ENCODE assay signal across 29 mouse cellular contexts in genomic region chr10:128049741-128050140, GRCm38 (mm10). TPM values are rescaled to one million over a fixed set of nuclear protein-coding genes. Genes with fewer than 3 reads are reported as not detected.
DNase-seq lines count a peak whose midpoint lies in the region; ATAC-seq and TF ChIP-seq lines count a peak whose summit lies in the region.
"Had no signal": no experiment of that assay in that cellular context is flagged by ENCODE, and none has a peak within 500 bp of the region (broad histone marks: within the 10 kb centered on the region; RNA-seq: fewer than 3 reads in every experiment).

No protein-coding gene starts in this region.

- TF ChIP-seq POLR2A in MEL (IDR thresholded peaks at IDR 0.05; ENCODE audit: control insufficient read depth in 1 of 2, insufficient read depth in 1 of 2, low read depth in 1 of 2, low read length in 2 of 2, poor library complexity in 1 of 2) (peak in 1 of 2 experiments; percentile 60; a peak in 2 of 4 replicates), myocyte (IDR thresholded peaks at IDR 0.05; ENCODE audit: insufficient read length, low read depth) (no peak)

- TF ChIP-seq CTCF in MEL (IDR thresholded peaks at IDR 0.05 in 2 of 3, conservative IDR thresholded peaks at IDR 0.05 in 1 of 3; ENCODE audit: control insufficient read depth in 1 of 3, insufficient read depth in 1 of 3, low read depth in 2 of 3, low read length in 3 of 3, poor library complexity in 1 of 3, severe bottlenecking in 1 of 3) = no peak

- H3K4me2 ChIP-seq in intestine, embryonic 14.5 days (ENCODE audit: low read length) = no peak overlapping the region
- H3K4me2 ChIP-seq in intestine, embryonic 15.5 days (replicated peaks) = no peak overlapping the region
- H3K4me2 ChIP-seq in liver, embryonic 11.5 days = no peak overlapping the region
- no peak overlapping the region for H3K4me2 ChIP-seq in liver, embryonic 12.5 days
- no peak overlapping the region for H3K4me2 ChIP-seq in myocyte (ENCODE audit: low read depth)
- H3K4me2 ChIP-seq: forebrain, embryonic 13.5 days; hindbrain, embryonic 12.5 days; midbrain, embryonic 15.5 days; neural tube, embryonic 13.5 days had no signal

- no peak for DNase-seq in intestine, embryonic 14.5 days (ENCODE audit: low spot score)
- no peak for DNase-seq in liver, embryonic 11.5 days (ENCODE audit: low spot score)
- no peak for DNase-seq in MEL (ENCODE audit: low read depth, low spot score)
- no peak for DNase-seq in right cerebral cortex, adult 18-20 months
- DNase-seq: adrenal gland, postnatal 14 days; cerebellum, adult 11 months; cerebellum, adult 9-10 months; cerebellum, postnatal 36 days; gastrocnemius, postnatal 10 days; heart, postnatal 36 days; kidney, adult 9 months; layer of hippocampus, postnatal 36 days; left cerebral cortex, postnatal 4 days; lung, adult 18-20 months; lung, postnatal 4 days; retina, postnatal 1 day; spleen, adult 18-20 months; thymus, adult 18-20 months; thymus, postnatal 25 days had no signal

- no peaks in the 10 kb centered on the region for H3K9me3 ChIP-seq in intestine, embryonic 14.5 days (ENCODE audit: control insufficient read depth, low read length)
- H3K9me3 ChIP-seq in intestine, embryonic 15.5 days = no peaks in the 10 kb centered on the region
- H3K9me3 ChIP-seq in liver, embryonic 11.5 days (ENCODE audit: control insufficient read depth, low read length) = no peaks in the 10 kb centered on the region
- H3K9me3 ChIP-seq in liver, embryonic 12.5 days (replicated peaks) = no peaks in the 10 kb centered on the region
- no peaks in the 10 kb centered on the region for H3K9me3 ChIP-seq in MEL (replicated peaks; ENCODE audit: insufficient read depth, low read length)
- H3K9me3 ChIP-seq: forebrain, embryonic 13.5 days; heart, embryonic 10.5 days; hindbrain, embryonic 12.5 days; megakaryocyte, embryonic 14.5 days; midbrain, embryonic 15.5 days; neural tube, embryonic 13.5 days had no signal

- no peak overlapping the region for H3K27ac ChIP-seq in intestine, embryonic 14.5 days (ENCODE audit: low read depth)
- no peak overlapping the region for H3K27ac ChIP-seq in intestine, embryonic 15.5 days
- no peak overlapping the region for H3K27ac ChIP-seq in liver, embryonic 11.5 days (ENCODE audit: low read depth, low read length)
- no peak overlapping the region for H3K27ac ChIP-seq in liver, embryonic 12.5 days
- H3K27ac ChIP-seq in MEL (ENCODE audit: control insufficient read depth, low read depth, low read length) = no peak overlapping the region
- H3K27ac ChIP-seq: forebrain, embryonic 13.5 days; heart, embryonic 10.5 days; hindbrain, embryonic 12.5 days; midbrain, embryonic 15.5 days; neural tube, embryonic 13.5 days had no signal

- no peak for TF ChIP-seq EP300 in MEL (IDR thresholded peaks at IDR 0.05; ENCODE audit: low read depth in 1 of 2, low read length in 2 of 2)

- H3K9ac ChIP-seq in intestine, embryonic 14.5 days (ENCODE audit: low read length) = no peak overlapping the region
- H3K9ac ChIP-seq in intestine, embryonic 15.5 days = no peak overlapping the region
- H3K9ac ChIP-seq in liver, embryonic 11.5 days (ENCODE audit: low read depth, low read length) = no peak overlapping the region
- H3K9ac ChIP-seq in liver, embryonic 12.5 days = no peak overlapping the region
- H3K9ac ChIP-seq in MEL (ENCODE audit: control insufficient read depth, low read depth, low read length, poor library complexity, severe bottlenecking) = no peak overlapping the region
- H3K9ac ChIP-seq: forebrain, embryonic 13.5 days; hindbrain, embryonic 12.5 days; midbrain, embryonic 15.5 days; neural tube, embryonic 13.5 days had no signal

- ATAC-seq in intestine, embryonic 14.5 days (replicated peaks; ENCODE audit: low FRiP score, low TSS enrichment, low read depth) = 0 out of 2 replicates have a peak, but pooled peaks have one; percentile 14
- no peak for ATAC-seq in intestine, embryonic 15.5 days
- 0 out of 2 replicates have a peak, but pooled peaks have one; percentile 24 for ATAC-seq in liver, embryonic 11.5 days (replicated peaks; ENCODE audit: low FRiP score)
- ATAC-seq in liver, embryonic 12.5 days = no peak
- ATAC-seq: forebrain, embryonic 13.5 days; lung, postnatal 0 days; midbrain, embryonic 15.5 days had no signal

- H3K27me3 ChIP-seq in intestine, embryonic 14.5 days (replicated peaks; ENCODE audit: control insufficient read depth, insufficient read depth, low read length) = no peaks in the 10 kb centered on the region
- H3K27me3 ChIP-seq in intestine, embryonic 15.5 days (replicated peaks) = no peaks in the 10 kb centered on the region
- H3K27me3 ChIP-seq in liver, embryonic 11.5 days (replicated peaks; ENCODE audit: control insufficient read depth, insufficient read depth, low read length) = no peaks in the 10 kb centered on the region
- no peaks in the 10 kb centered on the region for H3K27me3 ChIP-seq in liver, embryonic 12.5 days (replicated peaks)
- H3K27me3 ChIP-seq in MEL (ENCODE audit: control insufficient read depth in 1 of 2, insufficient read depth in 2 of 2, low read length in 2 of 2) = no peaks in the 10 kb centered on the region
- no peaks in the 10 kb centered on the region for H3K27me3 ChIP-seq in myocyte (ENCODE audit: control insufficient read depth, insufficient read depth, insufficient read length)
- H3K27me3 ChIP-seq: forebrain, embryonic 13.5 days; hindbrain, embryonic 12.5 days; megakaryocyte, embryonic 14.5 days; midbrain, embryonic 15.5 days; neural tube, embryonic 13.5 days had no signal

- H3K4me1 ChIP-seq in intestine, embryonic 14.5 days (replicated peaks; ENCODE audit: control insufficient read depth, insufficient read depth, low read length) = no peaks in the 10 kb centered on the region
- H3K4me1 ChIP-seq in intestine, embryonic 15.5 days (replicated peaks) = 0 out of 2 replicates have a peak, but pooled peaks cover 3% of the 10 kb centered on the region
- H3K4me1 ChIP-seq in liver, embryonic 11.5 days (replicated peaks; ENCODE audit: control insufficient read depth, insufficient read depth, low read length) = no peaks in the 10 kb centered on the region; the same call in 1 of the 2 replicates
- peaks cover 4% of the 10 kb centered on the region for H3K4me1 ChIP-seq in liver, embryonic 12.5 days
- H3K4me1 ChIP-seq in MEL (ENCODE audit: control insufficient read depth in 1 of 2, insufficient read depth in 2 of 2, low read length in 2 of 2) = no peaks in the 10 kb centered on the region

- no peak for TF ChIP-seq RAD21 in MEL (IDR thresholded peaks at IDR 0.05; ENCODE audit: low read depth, low read length)

- H3K4me3 ChIP-seq in intestine, embryonic 14.5 days (ENCODE audit: low read depth, low read length) = no peak overlapping the region
- H3K4me3 ChIP-seq in intestine, embryonic 15.5 days (replicated peaks) = no peak overlapping the region
- no peak overlapping the region for H3K4me3 ChIP-seq in liver, embryonic 11.5 days (ENCODE audit: low read depth, low read length)
- no peak overlapping the region for H3K4me3 ChIP-seq in liver, embryonic 12.5 days
- H3K4me3 ChIP-seq in MEL (ENCODE audit: control insufficient read depth in 1 of 2, insufficient read depth in 1 of 2, low read depth in 2 of 2, low read length in 2 of 2) = no peak overlapping the region
- no peak overlapping the region for H3K4me3 ChIP-seq in myocyte
- H3K4me3 ChIP-seq: forebrain, embryonic 13.5 days; heart, embryonic 10.5 days; hindbrain, embryonic 12.5 days; megakaryocyte, embryonic 14.5 days; midbrain, embryonic 15.5 days; neural tube, embryonic 13.5 days had no signal

- WGBS in intestine, embryonic 14.5 days = 97% methylated on average over 2 of the region's 2 CpGs
- whole genome bisulfite sequencing in intestine, embryonic 15.5 days = 100% methylated on average over 2 of the region's 2 CpGs
- WGBS in liver, embryonic 11.5 days = 92% methylated on average over 2 of the region's 2 CpGs
- 90% methylated on average over 2 of the region's 2 CpGs for WGBS in liver, embryonic 12.5 days (ENCODE audit: insufficient replicate concordance)

- peaks cover 65% of the 10 kb centered on the region for H3K36me3 ChIP-seq in intestine, embryonic 14.5 days (ENCODE audit: control insufficient read depth, insufficient read depth, low read length)
- peaks cover 30% of the 10 kb centered on the region for H3K36me3 ChIP-seq in intestine, embryonic 15.5 days
- peaks cover 37% of the 10 kb centered on the region for H3K36me3 ChIP-seq in liver, embryonic 11.5 days (ENCODE audit: control insufficient read depth, insufficient read depth, low read length)
- H3K36me3 ChIP-seq in liver, embryonic 12.5 days = peaks cover 71% of the 10 kb centered on the region
- H3K36me3 ChIP-seq in MEL (ENCODE audit: control insufficient read depth in 1 of 2, insufficient read depth in 2 of 2, low read length in 2 of 2) = peaks cover 5 to 23% of the 10 kb centered on the region in 2 experiments
- peaks cover 55% of the 10 kb centered on the region for H3K36me3 ChIP-seq in myocyte (ENCODE audit: control insufficient read depth, insufficient read depth)

- no peak overlapping the region for H3ac ChIP-seq in myocyte (ENCODE audit: control insufficient read depth, insufficient read length)

- peaks cover under 1% of the 10 kb centered on the region; the same call in 1 of the 2 replicates for H3K79me2 ChIP-seq in MEL (ENCODE audit: control insufficient read depth, insufficient read depth, low read length, poor library complexity)
- H3K79me2 ChIP-seq in myocyte (ENCODE audit: control insufficient read depth, insufficient read depth) = peaks cover 17% of the 10 kb centered on the region

RNA-seq across cellular contexts. Expression of gene Ptges3, which starts 9.0 kb away (rescaled TPM):
- 465 and 489 TPM in 2 replicates for polyA plus RNA-seq in intestine, embryonic 14.5 days (2014; fragmentation: Nextera tagmentation; extraction: Ambion mirVana)
- 482 and 586 TPM in 2 replicates for polyA plus RNA-seq in intestine, embryonic 15.5 days (2015; fragmentation: Nextera tagmentation; extraction: Ambion mirVana)
- 527 and 567 TPM in 2 replicates for polyA plus RNA-seq in liver, embryonic 11.5 days (2014; fragmentation: Nextera tagmentation; extraction: Ambion mirVana)
- 406 and 407 TPM in 2 replicates for polyA plus RNA-seq in liver, embryonic 12.5 days (2016; fragmentation: Nextera tagmentation; extraction: Ambion mirVana)
- total RNA-seq in MEL (2012; rRNA removed) = 233 and 240 TPM in 2 replicates
- polyA plus RNA-seq in MEL (2012; ENCODE audit: insufficient read depth in 1 of 2, insufficient read length in 2 of 2, low read depth in 1 of 2, low replicate concordance in 2 of 2, missing spikeins in 1 of 2) = 100 to 1,000 TPM; 216 to 627 TPM
- 84.3 TPM for polyA plus RNA-seq in myocyte (2012; fragmentation: generic; extraction: Trizol)

RNA-seq across cellular contexts. Expression of gene Naca, which starts 14.4 kb away (rescaled TPM):
- 929 and 986 TPM in 2 replicates for polyA plus RNA-seq in intestine, embryonic 14.5 days (2014; fragmentation: Nextera tagmentation; extraction: Ambion mirVana)
- polyA plus RNA-seq in intestine, embryonic 15.5 days (2015; fragmentation: Nextera tagmentation; extraction: Ambion mirVana) = 779 and 830 TPM in 2 replicates
- 1,053 and 1,054 TPM in 2 replicates for polyA plus RNA-seq in liver, embryonic 11.5 days (2014; fragmentation: Nextera tagmentation; extraction: Ambion mirVana)
- polyA plus RNA-seq in liver, embryonic 12.5 days (2016; fragmentation: Nextera tagmentation; extraction: Ambion mirVana) = 666 and 682 TPM in 2 replicates
- 1,577 and 1,612 TPM in 2 replicates for total RNA-seq in MEL (2012; rRNA removed)
- 1,000 to 10,000 TPM in 1 of 2 experiments, 100 to 1,000 TPM in 1; 202 to 1,039 TPM for polyA plus RNA-seq in MEL (2012; ENCODE audit: insufficient read depth in 1 of 2, insufficient read length in 2 of 2, low read depth in 1 of 2, low replicate concordance in 2 of 2, missing spikeins in 1 of 2)
- 870 TPM for polyA plus RNA-seq in myocyte (2012; fragmentation: generic; extraction: Trizol)

RNA-seq across cellular contexts. Expression of gene Atp5b, which starts 33.3 kb away (rescaled TPM):
- polyA plus RNA-seq in intestine, embryonic 14.5 days (2014; fragmentation: Nextera tagmentation; extraction: Ambion mirVana) = 2,618 and 2,654 TPM in 2 replicates
- 3,029 and 3,109 TPM in 2 replicates for polyA plus RNA-seq in intestine, embryonic 15.5 days (2015; fragmentation: Nextera tagmentation; extraction: Ambion mirVana)
- polyA plus RNA-seq in liver, embryonic 11.5 days (2014; fragmentation: Nextera tagmentation; extraction: Ambion mirVana) = 2,564 and 2,777 TPM in 2 replicates
- 2,130 and 2,180 TPM in 2 replicates for polyA plus RNA-seq in liver, embryonic 12.5 days (2016; fragmentation: Nextera tagmentation; extraction: Ambion mirVana)
- 2,164 and 2,193 TPM in 2 replicates for total RNA-seq in MEL (2012; rRNA removed)
- 1,000 to 10,000 TPM in 1 of 2 experiments, 100 to 1,000 TPM in 1; 545 to 2,318 TPM for polyA plus RNA-seq in MEL (2012; ENCODE audit: insufficient read depth in 1 of 2, insufficient read length in 2 of 2, low read depth in 1 of 2, low replicate concordance in 2 of 2, missing spikeins in 1 of 2)
- polyA plus RNA-seq in myocyte (2012; fragmentation: generic; extraction: Trizol) = 3,270 TPM

RNA-seq across cellular contexts. Expression of gene Prim1, which starts 34.8 kb away (rescaled TPM):
- polyA plus RNA-seq in intestine, embryonic 14.5 days (2014; fragmentation: Nextera tagmentation; extraction: Ambion mirVana) = 85.8 and 89.1 TPM in 2 replicates
- polyA plus RNA-seq in intestine, embryonic 15.5 days (2015; fragmentation: Nextera tagmentation; extraction: Ambion mirVana) = 67.9 and 73.0 TPM in 2 replicates
- polyA plus RNA-seq in liver, embryonic 11.5 days (2014; fragmentation: Nextera tagmentation; extraction: Ambion mirVana) = 106 and 112 TPM in 2 replicates
- 88.9 and 93.3 TPM in 2 replicates for polyA plus RNA-seq in liver, embryonic 12.5 days (2016; fragmentation: Nextera tagmentation; extraction: Ambion mirVana)
- 59.6 and 74.0 TPM in 2 replicates for total RNA-seq in MEL (2012; rRNA removed)
- 10 to 100 TPM in 1 of 2 experiments, not detected in 1; 71.5 TPM for polyA plus RNA-seq in MEL (2012; ENCODE audit: insufficient read depth in 1 of 2, insufficient read length in 2 of 2, low read depth in 1 of 2, low replicate concordance in 2 of 2, missing spikeins in 1 of 2)
- 9.1 TPM for polyA plus RNA-seq in myocyte (2012; fragmentation: generic; extraction: Trizol)

RNA-seq across cellular contexts. Expression of gene Baz2a, which starts 41.6 kb away (rescaled TPM):
- polyA plus RNA-seq in intestine, embryonic 14.5 days (2014; fragmentation: Nextera tagmentation; extraction: Ambion mirVana) = 23.7 and 26.2 TPM in 2 replicates
- 11.7 and 12.5 TPM in 2 replicates for polyA plus RNA-seq in intestine, embryonic 15.5 days (2015; fragmentation: Nextera tagmentation; extraction: Ambion mirVana)
- 11.1 and 13.0 TPM in 2 replicates for polyA plus RNA-seq in liver, embryonic 11.5 days (2014; fragmentation: Nextera tagmentation; extraction: Ambion mirVana)
- polyA plus RNA-seq in liver, embryonic 12.5 days (2016; fragmentation: Nextera tagmentation; extraction: Ambion mirVana) = 8.0 and 8.6 TPM in 2 replicates
- 5.5 and 8.2 TPM in 2 replicates for total RNA-seq in MEL (2012; rRNA removed)
- 10 to 100 TPM; 33.8 to 46.0 TPM for polyA plus RNA-seq in MEL (2012; ENCODE audit: insufficient read depth in 1 of 2, insufficient read length in 2 of 2, low read depth in 1 of 2, low replicate concordance in 2 of 2, missing spikeins in 1 of 2)
- 12.7 TPM for polyA plus RNA-seq in myocyte (2012; fragmentation: generic; extraction: Trizol)

Comparison
In these comparisons a context has a peak if more than half of its experiments do, and no peak if none do; other contexts are left out.
1. ATAC-seq: peak in intestine, embryonic 14.5 days (single experiment) and liver, embryonic 11.5 days (single experiment); none in intestine, embryonic 15.5 days (single experiment) and liver, embryonic 12.5 days (single experiment).